Mouse (Mus musculus) hematopoietic stem cell, adult 5-6 weeks (primary cell): ENCODE results near the gene Hist1h3c. TPM values are rescaled to one million over a fixed set of nuclear protein-coding genes. Genes with fewer than 3 reads are reported as not detected.

Source experiments
- ATAC-seq, 2 experiments: fragments of 125-278 bp in 1 of 2; replicated peaks in 1 of 2; 2 replicates each; pipeline ENCODE4 v1.8.0; 2016 to 2017; ENCODE audit warnings: inconsistent platforms in 2 of 2, mild to moderate bottlenecking in 2 of 2, moderate number of reproducible peaks in 2 of 2, low read depth in 1 of 2, moderate TSS enrichment in 1 of 2; ENCODE audit not compliant: low FRiP score in 2 of 2, poor library complexity in 2 of 2, severe bottlenecking in 2 of 2, insufficient read depth in 1 of 2, low TSS enrichment in 1 of 2
- total RNA-seq: library from RNA; stranded (forward); fragments of 172-1452, 232-1000 nt; gene quantifications from 2 replicates; pipeline ENCODE4 v1.2.3, GENCODE M21; 2017

Gene Hist1h3c
- total RNA-seq, 1 experiment from 2014 or later = 240 TPM

DNA sequence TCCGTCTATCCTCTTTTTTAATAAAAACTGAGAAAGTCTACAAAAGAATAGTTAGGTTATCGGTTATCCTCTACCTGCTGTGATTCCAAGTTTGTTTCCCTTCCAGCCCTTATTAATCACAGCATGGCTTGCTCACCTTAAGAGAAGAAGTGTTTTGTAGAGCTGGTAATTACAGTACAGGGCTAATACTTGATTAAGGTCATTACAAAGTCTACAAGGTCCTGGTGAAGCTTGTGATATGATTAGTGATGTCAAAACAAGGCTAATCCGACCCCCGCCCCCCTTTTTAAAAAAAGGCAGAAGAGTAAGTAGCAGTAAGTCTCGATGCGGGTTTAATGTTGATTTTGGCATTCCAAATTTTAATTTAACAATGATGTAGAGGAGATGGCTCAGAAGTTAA lies 46.4 kb downstream of the Hist1h3c start:
- ATAC-seq = no peak

DNA sequence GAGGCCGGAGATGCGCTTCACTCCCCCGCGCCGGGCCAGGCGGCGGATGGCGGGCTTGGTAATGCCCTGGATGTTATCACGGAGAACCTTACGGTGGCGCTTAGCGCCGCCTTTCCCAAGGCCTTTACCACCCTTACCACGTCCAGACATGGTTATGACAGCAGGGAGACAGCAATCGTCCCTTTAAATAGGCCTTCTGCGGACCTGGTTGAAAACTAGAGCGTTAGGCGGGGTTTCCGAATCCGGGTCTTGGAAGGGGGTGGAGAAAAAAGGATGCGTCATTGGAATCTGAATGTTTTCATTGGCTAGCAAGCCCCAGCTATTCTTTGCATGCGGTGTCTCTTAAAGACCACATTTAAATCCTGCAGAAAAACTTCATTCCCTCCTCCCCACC lies 47.1 kb downstream of the Hist1h3c start, which contains the start of gene Hist1h4c:
Gene Hist1h4c (minus strand): TSS at position 155 of the 394 bp plus-strand sequence.
- peak; percentile 91 to 92 for ATAC-seq

DNA sequence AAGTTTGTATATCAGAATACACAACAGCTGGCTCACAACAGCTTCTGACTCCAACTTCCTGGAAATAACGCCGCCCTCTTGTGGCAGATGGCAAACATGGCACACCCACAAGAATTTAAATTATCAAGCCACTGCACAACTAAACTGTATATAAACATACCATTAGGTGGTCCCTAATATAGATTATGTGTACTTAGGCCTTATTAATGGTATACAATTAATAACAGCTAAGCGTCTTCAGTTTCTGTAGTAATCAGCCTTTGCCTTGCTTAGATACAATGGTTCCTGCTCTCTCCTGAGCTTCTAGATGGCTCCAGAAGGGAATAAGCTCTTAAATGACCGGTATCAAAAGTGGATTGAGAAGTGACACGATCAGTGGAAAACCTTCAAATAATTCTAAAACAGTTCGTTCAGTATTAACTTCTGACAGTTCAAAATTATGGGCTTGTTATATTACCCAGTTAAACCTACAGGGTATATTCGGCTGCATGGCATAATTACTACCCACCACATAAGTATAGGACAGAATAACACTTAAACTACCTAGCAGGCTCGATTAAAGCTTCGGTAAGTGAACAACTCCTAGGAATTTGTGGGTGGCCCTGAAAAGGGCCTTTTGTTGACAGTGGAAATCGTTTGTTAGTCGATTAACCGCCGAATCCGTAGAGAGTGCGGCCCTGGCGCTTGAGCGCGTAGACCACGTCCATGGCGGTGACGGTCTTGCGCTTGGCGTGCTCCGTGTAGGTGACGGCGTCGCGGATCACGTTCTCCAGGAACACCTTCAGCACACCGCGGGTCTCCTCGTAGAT lies 47.7 kb downstream of the Hist1h3c start:
- peak; percentile 34 to 40; a peak in 2 of 4 replicates for ATAC-seq

DNA sequence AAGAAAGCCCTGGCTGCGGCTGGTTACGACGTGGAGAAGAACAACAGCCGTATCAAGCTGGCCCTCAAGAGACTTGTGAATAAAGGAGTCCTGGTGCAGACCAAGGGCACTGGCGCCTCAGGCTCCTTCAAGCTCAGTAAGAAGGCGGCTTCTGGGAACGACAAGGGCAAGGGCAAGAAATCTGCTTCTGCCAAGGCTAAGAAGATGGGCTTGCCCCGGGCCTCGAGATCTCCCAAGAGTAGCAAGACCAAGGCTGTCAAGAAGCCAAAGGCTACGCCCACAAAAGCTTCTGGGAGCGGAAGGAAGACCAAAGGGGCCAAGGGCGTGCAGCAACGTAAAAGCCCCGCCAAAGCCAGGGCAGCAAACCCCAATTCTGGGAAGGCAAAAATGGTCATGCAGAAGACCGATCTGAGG lies 49.3 kb downstream of the Hist1h3c start:
- ATAC-seq = no peak

DNA sequence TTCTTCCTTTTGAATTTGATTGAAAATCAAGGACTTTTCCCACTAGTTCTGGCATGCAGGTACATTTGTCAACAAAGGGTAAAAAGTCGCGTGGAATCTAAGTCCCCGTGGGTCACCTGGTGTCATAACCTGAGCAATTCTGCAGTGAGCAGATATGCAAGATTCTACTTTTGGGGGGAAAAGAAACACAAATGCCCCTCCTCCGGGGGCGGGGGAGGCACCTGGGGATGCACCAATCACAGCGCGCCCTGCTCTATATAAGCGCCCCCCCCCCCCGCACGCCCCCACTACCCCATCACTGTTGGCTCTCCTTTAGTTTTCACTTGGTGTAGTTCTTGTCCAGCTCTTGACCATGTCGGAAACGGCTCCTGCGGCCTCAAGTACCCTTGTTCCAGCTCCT lies 49.9 kb downstream of the Hist1h3c start, which contains the start of gene Hist1h1t:
Gene Hist1h1t (plus strand): TSS at position 301 of the 400 bp plus-strand sequence.
- ATAC-seq = no peak

Other genes with a start within 250 kb of the Hist1h3c start
- gene Hist1h4h, start 214.6 kb downstream of the Hist1h3c start, total RNA-seq = 427 and 875 TPM in 2 replicates
- gene Hist1h2af, start 211.7 kb downstream of the Hist1h3c start, total RNA-seq = 1,050 and 1,435 TPM in 2 replicates
- gene Hist1h3g, start 210.2 kb downstream of the Hist1h3c start, total RNA-seq = 35.1 and 72.3 TPM in 2 replicates
- gene Hist1h2bh, start 202.2 kb downstream of the Hist1h3c start, total RNA-seq = 47.7 and 59.1 TPM in 2 replicates
- gene Hist1h3f, start 201.6 kb downstream of the Hist1h3c start, total RNA-seq = 45.4 and 80.4 TPM in 2 replicates
- gene Hist1h4f, start 194.0 kb downstream of the Hist1h3c start, total RNA-seq = 943 and 1,781 TPM in 2 replicates
- 39.0 and 69.9 TPM in 2 replicates for gene Hist1h1d, start 192.3 kb downstream of the Hist1h3c start, total RNA-seq
- 153 and 296 TPM in 2 replicates for gene Hist1h3e, start 183.2 kb downstream of the Hist1h3c start, total RNA-seq
- gene Hist1h2ae, start 174.4 kb downstream of the Hist1h3c start, total RNA-seq = 87.5 and 265 TPM in 2 replicates
- gene Hist1h2bg, start 174.2 kb downstream of the Hist1h3c start, total RNA-seq = 765 and 915 TPM in 2 replicates
- gene Hist1h2bf, start 171.4 kb downstream of the Hist1h3c start, total RNA-seq = 223 and 278 TPM in 2 replicates
- 346 and 539 TPM in 2 replicates for gene Hist1h2ad, start 171.2 kb downstream of the Hist1h3c start, total RNA-seq
- 76.7 and 84.0 TPM in 2 replicates for gene Hist1h3d, start 169.8 kb downstream of the Hist1h3c start, total RNA-seq
- gene Hist1h4d, start 164.0 kb downstream of the Hist1h3c start, total RNA-seq = 639 and 801 TPM in 2 replicates
- gene Hist1h2be, start 124.5 kb downstream of the Hist1h3c start, total RNA-seq = 51.7 and 72.2 TPM in 2 replicates
- gene Hist1h1e, start 123.0 kb downstream of the Hist1h3c start, total RNA-seq = 102 and 170 TPM in 2 replicates
- 45.3 and 83.9 TPM in 2 replicates for gene Hist1h2ac, start 61.7 kb downstream of the Hist1h3c start, total RNA-seq
- 109 and 180 TPM in 2 replicates for gene Hist1h2bc, start 61.4 kb downstream of the Hist1h3c start, total RNA-seq
- gene Hist1h1t, start 49.8 kb downstream of the Hist1h3c start, total RNA-seq = not detected in 2 replicates
- gene Hist1h4c, start 47.1 kb downstream of the Hist1h3c start, total RNA-seq = 140 and 291 TPM in 2 replicates
- gene Hfe, start 34.7 kb downstream of the Hist1h3c start, total RNA-seq = 3.1 TPM in 2 replicates
- gene Hist1h1c, start 6.8 kb downstream of the Hist1h3c start, total RNA-seq = 345 and 598 TPM in 2 replicates
- gene Hist1h2bb, start 1.1 kb upstream of the Hist1h3c start, total RNA-seq = 2,012 and 2,201 TPM in 2 replicates
- 1,198 and 1,437 TPM in 2 replicates for gene Hist1h2ab, start 5.5 kb upstream of the Hist1h3c start, total RNA-seq
- 224 and 348 TPM in 2 replicates for gene Hist1h3b, start 6.7 kb upstream of the Hist1h3c start, total RNA-seq
- gene Hist1h4b, start 11.4 kb upstream of the Hist1h3c start, total RNA-seq = 208 and 415 TPM in 2 replicates
- 237 and 336 TPM in 2 replicates for gene Hist1h4a, start 15.6 kb upstream of the Hist1h3c start, total RNA-seq
- gene Hist1h3a, start 16.8 kb upstream of the Hist1h3c start, total RNA-seq = 207 and 294 TPM in 2 replicates
- 1,426 and 1,487 TPM in 2 replicates for gene Hist1h1a, start 18.1 kb upstream of the Hist1h3c start, total RNA-seq
- not detected in 2 replicates for gene Trim38, start 24.3 kb upstream of the Hist1h3c start, total RNA-seq
- gene Slc17a2, start 61.4 kb upstream of the Hist1h3c start, total RNA-seq = not detected in 2 replicates
- gene Slc17a3, start 93.8 kb upstream of the Hist1h3c start, total RNA-seq = not detected in 2 replicates
- gene Slc17a1, start 122.1 kb upstream of the Hist1h3c start, total RNA-seq = not detected in 2 replicates
- gene Slc17a4, start 169.4 kb upstream of the Hist1h3c start, total RNA-seq = not detected in 2 replicates
- not detected in 2 replicates for gene Hist1h2ba, start 188.6 kb upstream of the Hist1h3c start, total RNA-seq
- gene Hist1h2aa, start 188.9 kb upstream of the Hist1h3c start, total RNA-seq = not detected in 2 replicates
- not detected in 2 replicates for gene Scgn, start 245.6 kb upstream of the Hist1h3c start, total RNA-seq